21 mouse cellular contexts compared by ENCODE assay signal in genomic region chr14:72841753-72842152, GRCm38 (mm10).
DNase-seq lines count a peak whose midpoint lies in the region; ATAC-seq and TF ChIP-seq lines count a peak whose summit lies in the region.
"Had no signal": no experiment of that assay in that cellular context is flagged by ENCODE, and none has a peak within 500 bp of the region (broad histone marks: within the 10 kb centered on the region; RNA-seq: fewer than 3 reads in every experiment).

No protein-coding gene starts in this region.

- peaks cover 25% of the 10 kb centered on the region for H3K4me1 ChIP-seq in midbrain, embryonic 13.5 days (replicated peaks)
- peaks cover 19% of the 10 kb centered on the region for H3K4me1 ChIP-seq in midbrain, embryonic 16.5 days (ENCODE audit: control insufficient read depth, insufficient read depth, low read length)
- peaks cover 20% of the 10 kb centered on the region for H3K4me1 ChIP-seq in neural tube, embryonic 13.5 days (replicated peaks)
- H3K4me1 ChIP-seq in midbrain, embryonic 15.5 days, result peaks cover 22% of the 10 kb centered on the region
- H3K4me1 ChIP-seq in cerebellum, adult 2 months (ENCODE audit: control insufficient read depth, insufficient read depth, low read length), result no peaks in the 10 kb centered on the region
- H3K4me1 ChIP-seq: embryonic facial prominence, embryonic 10.5 days; embryonic facial prominence, embryonic 12.5 days had no signal

- H3K36me3 ChIP-seq in midbrain, embryonic 13.5 days, result no peaks in the 10 kb centered on the region
- H3K36me3 ChIP-seq in midbrain, embryonic 16.5 days (ENCODE audit: control insufficient read depth, insufficient read depth, low read length), result no peaks in the 10 kb centered on the region
- no peaks in the 10 kb centered on the region for H3K36me3 ChIP-seq in neural tube, embryonic 13.5 days
- no peaks in the 10 kb centered on the region for H3K36me3 ChIP-seq in midbrain, embryonic 15.5 days (replicated peaks)
- H3K36me3 ChIP-seq: embryonic facial prominence, embryonic 10.5 days; embryonic facial prominence, embryonic 12.5 days; forebrain, embryonic 15.5 days had no signal

- H3K4me2 ChIP-seq in midbrain, embryonic 13.5 days (replicated peaks), result no peak overlapping the region
- no peak overlapping the region for H3K4me2 ChIP-seq in midbrain, embryonic 16.5 days (ENCODE audit: low read length)
- H3K4me2 ChIP-seq in neural tube, embryonic 13.5 days, result no peak overlapping the region
- no peak overlapping the region for H3K4me2 ChIP-seq in midbrain, embryonic 15.5 days
- H3K4me2 ChIP-seq: embryonic facial prominence, embryonic 12.5 days; forebrain, embryonic 13.5 days; forebrain, embryonic 15.5 days had no signal

- H3K27me3 ChIP-seq in midbrain, embryonic 13.5 days, result no peaks in the 10 kb centered on the region
- H3K27me3 ChIP-seq in midbrain, embryonic 16.5 days (ENCODE audit: control insufficient read depth, insufficient read depth, low read depth, low read length), result no peaks in the 10 kb centered on the region
- no peaks in the 10 kb centered on the region for H3K27me3 ChIP-seq in neural tube, embryonic 13.5 days
- no peaks in the 10 kb centered on the region for H3K27me3 ChIP-seq in midbrain, embryonic 15.5 days (replicated peaks)
- no peaks in the 10 kb centered on the region for H3K27me3 ChIP-seq in cerebellum, adult 2 months (ENCODE audit: control insufficient read depth, insufficient read depth, low read length)
- H3K27me3 ChIP-seq: embryonic facial prominence, embryonic 12.5 days; forebrain, embryonic 13.5 days; forebrain, embryonic 15.5 days had no signal

- no peak for TF ChIP-seq CTCF in brain, embryonic 14.5 days (IDR thresholded peaks at IDR 0.05; ENCODE audit: borderline replicate concordance, extremely low read depth, insufficient read depth, insufficient read length)
- no peak for TF ChIP-seq CTCF in cerebellum, adult 2 months (IDR thresholded peaks at IDR 0.05; ENCODE audit: borderline replicate concordance, insufficient read depth, low read depth, low read length)

- WGBS in midbrain, embryonic 13.5 days, result 28% methylated on average over 1 of the region's 1 CpGs
- WGBS in midbrain, embryonic 16.5 days, result 27% methylated on average over 1 of the region's 1 CpGs
- WGBS in neural tube, embryonic 13.5 days, result 48% methylated on average over 1 of the region's 1 CpGs
- WGBS in midbrain, embryonic 15.5 days, result 25% methylated on average over 1 of the region's 1 CpGs
- 42% methylated on average over 1 of the region's 1 CpGs for WGBS in cerebellum, adult 2 months

- peak; percentile 73 for ATAC-seq in midbrain, embryonic 13.5 days
- no peak for ATAC-seq in midbrain, embryonic 16.5 days
- peak; percentile 59; the same call in 1 of the 2 replicates for ATAC-seq in neural tube, embryonic 13.5 days (ENCODE audit: low read depth)
- ATAC-seq in midbrain, embryonic 15.5 days (replicated peaks), result peak; percentile 69; the same call in 1 of the 2 replicates
- ATAC-seq: forebrain, embryonic 13.5 days; forebrain, embryonic 15.5 days; forebrain, postnatal 0 days had no signal

- no peak overlapping the region for H3K27ac ChIP-seq in midbrain, embryonic 13.5 days
- no peak overlapping the region for H3K27ac ChIP-seq in midbrain, embryonic 16.5 days (ENCODE audit: low read length)
- H3K27ac ChIP-seq in neural tube, embryonic 13.5 days (replicated peaks), result no peak overlapping the region
- H3K27ac ChIP-seq in midbrain, embryonic 15.5 days, result no peak overlapping the region
- H3K27ac ChIP-seq in cerebellum, adult 2 months (ENCODE audit: insufficient read depth, low read length), result no peak overlapping the region
- H3K27ac ChIP-seq: embryonic facial prominence, embryonic 10.5 days; embryonic facial prominence, embryonic 12.5 days; forebrain, embryonic 13.5 days; forebrain, embryonic 15.5 days had no signal

- no peak overlapping the region for H3K9ac ChIP-seq in midbrain, embryonic 13.5 days (replicated peaks)
- H3K9ac ChIP-seq in midbrain, embryonic 16.5 days (ENCODE audit: low read depth, low read length), result no peak overlapping the region
- no peak overlapping the region for H3K9ac ChIP-seq in neural tube, embryonic 13.5 days
- H3K9ac ChIP-seq in midbrain, embryonic 15.5 days, result no peak overlapping the region
- H3K9ac ChIP-seq: embryonic facial prominence, embryonic 12.5 days; forebrain, embryonic 13.5 days; forebrain, embryonic 15.5 days; forebrain, postnatal 0 days had no signal

- H3K4me3 ChIP-seq in midbrain, embryonic 13.5 days (replicated peaks), result no peak overlapping the region
- H3K4me3 ChIP-seq in midbrain, embryonic 16.5 days (ENCODE audit: low read depth, low read length), result no peak overlapping the region
- H3K4me3 ChIP-seq in neural tube, embryonic 13.5 days, result no peak overlapping the region
- H3K4me3 ChIP-seq in midbrain, embryonic 15.5 days, result no peak overlapping the region
- H3K4me3 ChIP-seq in cerebellum, adult 2 months (replicated peaks; ENCODE audit: insufficient read depth, low read depth, low read length), result no peak overlapping the region
- H3K4me3 ChIP-seq: embryonic facial prominence, embryonic 10.5 days; embryonic facial prominence, embryonic 12.5 days; forebrain, embryonic 13.5 days; forebrain, embryonic 15.5 days had no signal

- no peaks in the 10 kb centered on the region for H3K9me3 ChIP-seq in midbrain, embryonic 13.5 days
- no peaks in the 10 kb centered on the region for H3K9me3 ChIP-seq in midbrain, embryonic 16.5 days (replicated peaks; ENCODE audit: control insufficient read depth, low read length, poor library complexity, severe bottlenecking)
- no peaks in the 10 kb centered on the region for H3K9me3 ChIP-seq in neural tube, embryonic 13.5 days
- no peaks in the 10 kb centered on the region for H3K9me3 ChIP-seq in midbrain, embryonic 15.5 days
- H3K9me3 ChIP-seq: embryonic facial prominence, embryonic 10.5 days; embryonic facial prominence, embryonic 12.5 days; forebrain, embryonic 13.5 days; forebrain, embryonic 15.5 days had no signal

- TF ChIP-seq POLR2A in brain, embryonic 14.5 days (IDR thresholded peaks at IDR 0.05; ENCODE audit: borderline replicate concordance, extremely low read depth, insufficient read depth, insufficient read length, poor library complexity, severe bottlenecking), result no peak
- TF ChIP-seq POLR2A in cerebellum, adult 2 months (IDR thresholded peaks at IDR 0.05; ENCODE audit: borderline replicate concordance, insufficient read depth, low read length), result no peak

- no peak for DNase-seq in neural tube, embryonic 10.5 days (ENCODE audit: extremely low spot score, low spot score)
- peak; percentile 57 for DNase-seq in brain, embryonic 14.5 days (ENCODE audit: low read depth)
- DNase-seq in layer of hippocampus, postnatal 10 days (ENCODE audit: low spot score in 2 of 2), result no peak
- no peak for DNase-seq in cerebellum, adult 2 months
- DNase-seq: adrenal gland, adult 8-10 months; adrenal gland, postnatal 14 days; adrenal gland, postnatal 36 days; cerebellum, adult 11 months; cerebellum, adult 18-20 months; cerebellum, adult 9-10 months; cerebellum, postnatal 10 days; cerebellum, postnatal 25 days; forebrain, postnatal 0 days had no signal
